Mouse (Mus musculus): ENCODE measurements at regions not wholly inside any gene's neighbourhood (a gene's known extent, or its start where the extent isn't known, plus 50 kb on each side); places are given as distances from the start of the nearest gene placed in this dataset.

DNA sequence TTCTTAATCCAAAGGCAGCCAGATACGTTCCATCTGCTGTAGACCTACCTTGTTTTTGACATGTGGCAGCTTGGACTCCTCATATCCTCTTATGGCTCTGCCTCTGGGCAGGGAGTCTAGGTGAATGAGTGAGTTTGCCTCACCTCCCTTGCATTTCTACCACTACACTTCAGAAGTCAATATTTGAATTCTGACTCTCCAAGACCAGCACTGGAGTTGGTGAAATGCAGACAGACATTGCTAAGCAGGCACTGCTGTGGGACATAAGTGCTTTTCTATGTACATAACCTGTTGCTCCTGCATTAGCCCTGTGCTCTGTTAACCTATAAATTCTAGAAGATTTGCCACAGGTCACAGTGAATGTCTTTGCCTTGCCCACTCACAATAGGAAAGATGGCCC lies 53.3 kb upstream of the Wdr1 start:
- 52% methylated on average over 1 of the region's 1 CpGs for WGBS
- no peak overlapping the region for H3K4me3 ChIP-seq (ENCODE audit: low read length)
- no peaks in the 10 kb centered on the region for H3K9me3 ChIP-seq (ENCODE audit: control insufficient read depth, low read length)
- H3K4me1 ChIP-seq (replicated peaks; ENCODE audit: control insufficient read depth, insufficient read depth, low read length): no peaks in the 10 kb centered on the region; the same call in 1 of the 2 replicates
- no peak overlapping the region; the same call in 1 of the 2 replicates for H3K27ac ChIP-seq (ENCODE audit: low read length)
- no peak overlapping the region for H3K9ac ChIP-seq (ENCODE audit: low read length)
- no peaks in the 10 kb centered on the region for H3K36me3 ChIP-seq (ENCODE audit: control insufficient read depth, insufficient read depth, low read length)
- no peaks in the 10 kb centered on the region for H3K27me3 ChIP-seq (ENCODE audit: control insufficient read depth, insufficient read depth, low read depth, low read length)
- no peak overlapping the region for H3K4me2 ChIP-seq (ENCODE audit: low read depth, low read length)
- ATAC-seq (ENCODE audit: low read depth): peak; percentile 67; the same call in 1 of the 2 replicates

Data from lung, embryonic 16.5 days (tissue).